Mouse (Mus musculus) hindbrain, embryonic 11.5 days (tissue): ENCODE data around the gene Ihh. TPM values are rescaled to one million over a fixed set of nuclear protein-coding genes. Genes with fewer than 3 reads are reported as not detected.

Experiments
- ATAC-seq: fragments of 200-750 bp; cut with Nextera tagmentation; 2 replicates; pipeline ENCODE4 v1.8.0; 2017; ENCODE audit warnings: mild to moderate bottlenecking, moderate TSS enrichment, moderate library complexity; ENCODE audit not compliant: low FRiP score
- DNase-seq: peaks from one replicate; pipeline ENCODE4 v3.0.0-alpha.2; 2015; ENCODE audit warnings: low spot score
- H3K27ac ChIP-seq: fragments of 300-500 bp; sonication (generic); 2 replicates; pipeline ENCODE4 v1.5.1; 2014; ENCODE audit warnings: mild to moderate bottlenecking, low read depth, low read length
- H3K27me3 ChIP-seq: fragments of 300-500 bp; sonication (generic); 2 replicates; pipeline ENCODE4 v1.6.1; 2014; ENCODE audit warnings: mild to moderate bottlenecking, low read length, moderate library complexity, mixed read lengths; ENCODE audit not compliant: control insufficient read depth, insufficient read depth
- H3K36me3 ChIP-seq: fragments of 300-500 bp; sonication (generic); 2 replicates; pipeline ENCODE4 v1.6.1; 2014; ENCODE audit warnings: mild to moderate bottlenecking, low read length, moderate library complexity, mixed read lengths; ENCODE audit not compliant: control insufficient read depth, insufficient read depth
- H3K4me1 ChIP-seq: fragments of 300-500 bp; sonication (generic); replicated peaks from 2 replicates; pipeline ENCODE4 v1.6.1; 2014; ENCODE audit warnings: low read length, mixed read lengths; ENCODE audit not compliant: control insufficient read depth, insufficient read depth
- H3K4me2 ChIP-seq: fragments of 300-500 bp; sonication (generic); replicated peaks from 2 replicates; pipeline ENCODE4 v1.6.1; 2014; ENCODE audit warnings: mild to moderate bottlenecking, low read depth, low read length
- H3K4me3 ChIP-seq: fragments of 300-500 bp; sonication (generic); 2 replicates; pipeline ENCODE4 v1.5.1; 2014; ENCODE audit warnings: low read depth, low read length
- H3K9ac ChIP-seq: fragments of 300-500 bp; sonication (generic); 2 replicates; pipeline ENCODE4 v1.6.1; 2014; ENCODE audit warnings: low read depth, low read length
- H3K9me3 ChIP-seq: fragments of 300-500 bp; sonication (generic); 2 replicates; pipeline ENCODE4 v1.6.1; 2016; ENCODE audit warnings: low read length; ENCODE audit not compliant: control insufficient read depth
- WGBS: fragments of 180-500 bp; shearing (Covaris S2); extraction: QIAGEN DNeasy Blood & Tissue Kit; methylation state at CpG from one replicate; pipeline ENCODE4 v1.1.7; 2014; 5-methylcytosine and 5-hydroxymethylcytosine counted together
- polyA plus RNA-seq: library from polyadenylated mRNA; unstranded; fragments of >200 nt; fragmentation: Nextera tagmentation; extraction: Ambion mirVana; gene quantifications from 2 replicates; pipeline ENCODE4 v1.2.1, GENCODE M21; 2014

The Ihh gene
- polyA plus RNA-seq, 1 experiment from 2014 or later, result 0.20 TPM

GRCm38 (mm10) chr1:74949666-74950050 lies 1.8 kb downstream of the Ihh start:
- Histone ChIP-seq H3K4me1 (peaks cover 8% of the 10 kb centered on the region; the same call in 1 of the 2 replicates), H3K36me3 (no peaks in the 10 kb centered on the region), H3K9ac (no peak overlapping the region), H3K9me3 (no peaks in the 10 kb centered on the region), H3K4me2 (no peak overlapping the region), H3K4me3 (no peak overlapping the region), H3K27ac (no peak overlapping the region), H3K27me3 (peaks cover 84% of the 10 kb centered on the region)
- no peak for ATAC-seq
- no peak for DNase-seq
- 2% methylated on average over 24 of the region's 24 CpGs for WGBS

- WGBS, result 2% methylated on average over 20 of the region's 20 CpGs
- Histone ChIP-seq H3K9ac (no peak overlapping the region), H3K4me2 (no peak overlapping the region), H3K27me3 (peaks cover 83% of the 10 kb centered on the region), H3K4me3 (no peak overlapping the region), H3K4me1 (peaks cover 8% of the 10 kb centered on the region; the same call in 1 of the 2 replicates), H3K9me3 (no peaks in the 10 kb centered on the region), H3K27ac (no peak overlapping the region), H3K36me3 (no peaks in the 10 kb centered on the region)
- DNase-seq (peak; percentile 75), ATAC-seq (peak; percentile 70; the same call in 1 of the 2 replicates)
Observed at GRCm38 (mm10) chr1:74948784-74949665, 2.4 kb downstream of the Ihh start.

GRCm38 (mm10) chr1:74947986-74948670 lies 3.3 kb downstream of the Ihh start:
- Histone ChIP-seq H3K9ac (0 out of 2 replicates have a peak overlapping the region, but pooled peaks have one; percentile 19), H3K4me1 (peaks cover 8% of the 10 kb centered on the region; the same call in 1 of the 2 replicates), H3K4me3 (peak overlapping the region; percentile 18), H3K4me2 (peak overlapping the region; percentile 32), H3K36me3 (no peaks in the 10 kb centered on the region), H3K9me3 (no peaks in the 10 kb centered on the region), H3K27me3 (peaks cover 74% of the 10 kb centered on the region), H3K27ac (no peak overlapping the region)
- DNase-seq, result peak; percentile 63
- ATAC-seq, result no peak
- WGBS, result 1% methylated on average over 39 of the region's 41 CpGs

GRCm38 (mm10) chr1:74941651-74942360 lies 9.7 kb downstream of the Ihh start:
- H3K4me1 ChIP-seq, result no peaks in the 10 kb centered on the region
- H3K4me3 ChIP-seq, result no peak overlapping the region
- no peak overlapping the region for H3K9ac ChIP-seq
- peaks cover 13% of the 10 kb centered on the region for H3K27me3 ChIP-seq
- DNase-seq, result no peak
- H3K36me3 ChIP-seq, result no peaks in the 10 kb centered on the region
- WGBS, result 63% methylated on average over 12 of the region's 12 CpGs
- ATAC-seq, result no peak
- H3K27ac ChIP-seq, result no peak overlapping the region
- H3K9me3 ChIP-seq, result no peaks in the 10 kb centered on the region
- no peak overlapping the region for H3K4me2 ChIP-seq

- H3K9ac ChIP-seq, result no peak overlapping the region
- ATAC-seq, result no peak
- H3K36me3 ChIP-seq, result no peaks in the 10 kb centered on the region
- no peaks in the 10 kb centered on the region for H3K4me1 ChIP-seq
- H3K4me2 ChIP-seq, result no peak overlapping the region
- H3K27me3 ChIP-seq, result peaks cover 3% of the 10 kb centered on the region
- H3K27ac ChIP-seq, result no peak overlapping the region
- 11% methylated on average over 3 of the region's 3 CpGs for WGBS
- peak; percentile 16 for DNase-seq
- no peaks in the 10 kb centered on the region for H3K9me3 ChIP-seq
- H3K4me3 ChIP-seq, result no peak overlapping the region
Observed at GRCm38 (mm10) chr1:74939762-74940161, 11.7 kb downstream of the Ihh start.

- no peak for ATAC-seq
- Histone ChIP-seq H3K4me3 (no peak overlapping the region), H3K27ac (no peak overlapping the region), H3K27me3 (peaks cover 5% of the 10 kb centered on the region; the same call in 1 of the 2 replicates), H3K4me1 (no peaks in the 10 kb centered on the region), H3K9me3 (no peaks in the 10 kb centered on the region), H3K4me2 (no peak overlapping the region), H3K9ac (no peak overlapping the region), H3K36me3 (no peaks in the 10 kb centered on the region)
- 48% methylated on average over 12 of the region's 12 CpGs for WGBS
- no peak for DNase-seq
Observed at GRCm38 (mm10) chr1:74936221-74936830, 15.1 kb downstream of the Ihh start.

- H3K4me3 ChIP-seq, result peak within 1 kb of the TSS; percentile 26
- H3K4me1 ChIP-seq, result no peaks in the 10 kb centered on the region
- H3K9ac ChIP-seq, result no peak within 1 kb of the TSS
- no peak for ATAC-seq
- H3K36me3 ChIP-seq, result no peaks in the 10 kb centered on the region
- H3K27me3 ChIP-seq, result peaks cover 5% of the 10 kb centered on the region; the same call in 1 of the 2 replicates
- H3K9me3 ChIP-seq, result no peaks in the 10 kb centered on the region
- peak; percentile 80 for DNase-seq
- no peak within 1 kb of the TSS for H3K27ac ChIP-seq
- H3K4me2 ChIP-seq, result peak within 1 kb of the TSS; percentile 53
- WGBS, result 2% methylated on average over 18 of the region's 18 CpGs
Observed at GRCm38 (mm10) chr1:74935402-74935801, 16.1 kb downstream of the Ihh start, which contains the start of gene Cfap65. Gene Cfap65 (minus strand): TSS chr1:74935599.

- WGBS, result 76% methylated on average over 9 of the region's 9 CpGs
- Histone ChIP-seq H3K9me3 (no peaks in the 10 kb centered on the region), H3K4me1 (no peaks in the 10 kb centered on the region), H3K4me3 (no peak overlapping the region), H3K27ac (no peak overlapping the region), H3K36me3 (no peaks in the 10 kb centered on the region), H3K9ac (no peak overlapping the region), H3K4me2 (no peak overlapping the region), H3K27me3 (peaks cover 2% of the 10 kb centered on the region; the same call in 1 of the 2 replicates)
- no peak for ATAC-seq
- DNase-seq, result no peak
Observed at GRCm38 (mm10) chr1:74927621-74928296, 23.7 kb downstream of the Ihh start.
